Mouse (Mus musculus): ENCODE measurements at regions not wholly inside any gene's neighbourhood (a gene's known extent, or its start where the extent isn't known, plus 50 kb on each side); places are given as distances from the start of the nearest gene placed in this dataset.

- TF ChIP-seq POLR2A (IDR thresholded peaks at IDR 0.05; ENCODE audit: control insufficient read depth in 1 of 2, insufficient read depth in 1 of 2, low read depth in 1 of 2, low read length in 2 of 2, poor library complexity in 1 of 2) (no peak), CTCF (IDR thresholded peaks at IDR 0.05 in 2 of 3, conservative IDR thresholded peaks at IDR 0.05 in 1 of 3; ENCODE audit: control insufficient read depth in 1 of 3, insufficient read depth in 1 of 3, low read depth in 2 of 3, low read length in 3 of 3, poor library complexity in 1 of 3, severe bottlenecking in 1 of 3) (no peak), MAX (IDR thresholded peaks at IDR 0.05; ENCODE audit: low read length) (no peak), MXI1 (IDR thresholded peaks at IDR 0.05; ENCODE audit: low read depth, low read length) (no peak), HCFC1 (IDR thresholded peaks at IDR 0.05; ENCODE audit: low read depth, low read length) (no peak)
These were observed 318.2 kb downstream of the Gsdmc2 start for GRCm38 (mm10) chr15:63526820-63527219.
